Mouse (Mus musculus): ENCODE measurements around the gene Ccdc59. TPM values are rescaled to one million over a fixed set of nuclear protein-coding genes. Genes with fewer than 3 reads are reported as not detected.

Gene Ccdc59
- polyA plus RNA-seq, 1 experiment from 2014 or later = 50.5 TPM

DNA sequence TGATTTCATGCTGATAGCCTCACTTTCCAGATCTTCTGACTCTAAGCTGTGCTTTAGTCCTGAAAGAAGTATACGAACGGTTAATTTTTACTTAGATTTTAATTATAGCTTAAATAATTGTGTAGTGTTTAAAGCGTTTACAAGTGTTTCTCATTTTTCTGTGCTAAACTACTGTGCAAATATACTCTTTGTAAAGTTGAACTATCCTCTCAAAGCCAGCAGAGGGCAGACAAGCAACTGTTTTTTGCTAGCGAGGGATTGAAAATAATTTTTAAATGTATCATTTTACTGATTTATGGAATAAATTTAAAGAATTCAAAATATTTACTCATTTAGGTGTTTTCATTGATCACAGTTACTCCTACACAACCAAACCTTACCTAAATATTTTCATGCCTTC lies 26.4 kb downstream of the Ccdc59 start:
- no peak overlapping the region for H3K4me3 ChIP-seq
- H3K27ac ChIP-seq = no peak overlapping the region
- H3K4me2 ChIP-seq (replicated peaks) = no peak overlapping the region
- no peaks in the 10 kb centered on the region for H3K9me3 ChIP-seq
- H3K9ac ChIP-seq = no peak overlapping the region
- no peak for ATAC-seq (ENCODE audit: low FRiP score, low read depth)
- H3K4me1 ChIP-seq = no peaks in the 10 kb centered on the region
- H3K27me3 ChIP-seq (replicated peaks) = no peaks in the 10 kb centered on the region
- H3K36me3 ChIP-seq = no peaks in the 10 kb centered on the region
- WGBS = 58% methylated on average over 4 of the region's 4 CpGs

Other genes with a start within 250 kb of the Ccdc59 start
- 12.6 and 13.1 TPM in 2 replicates for gene Mettl25, start 313 bp downstream of the Ccdc59 start, polyA plus RNA-seq (2016; fragmentation: Nextera tagmentation; extraction: Ambion mirVana)